Mouse (Mus musculus) heart, postnatal 0 days (tissue): ENCODE measurements around the gene Iffo2.

Experiments
- CTCF ChIP-seq: IDR thresholded peaks from 2 replicates; pipeline ENCODE4 v1.5.1; 2016; ENCODE audit warnings: antibody characterized with exemption, control low read depth, low read depth
- EP300 ChIP-seq: IDR thresholded peaks from 2 replicates; pipeline ENCODE4 v1.6.1; 2016; ENCODE audit warnings: antibody characterized with exemption, low read depth

- TF ChIP-seq CTCF (no peak), EP300 (no peak)
Observed at GRCm38 (mm10) chr4:139627361-139627760, 97.0 kb downstream of the Iffo2 start.
